Mouse (Mus musculus) stomach, embryonic 14.5 days (tissue): ENCODE results near the gene Thap11. TPM values are rescaled to one million over a fixed set of nuclear protein-coding genes. Genes with fewer than 3 reads are reported as not detected.

Experiments
- ATAC-seq: fragments of 200-750 bp; cut with Nextera tagmentation; 2 replicates; pipeline ENCODE4 v1.8.0; 2017; ENCODE audit warnings: low read depth, moderate TSS enrichment; ENCODE audit not compliant: insufficient number of reproducible peaks, insufficient read depth, low FRiP score
- H3K27ac ChIP-seq: fragments of 300-500 bp; sonication (generic); 2 replicates; pipeline ENCODE4 v1.5.1; 2014; ENCODE audit warnings: mild to moderate bottlenecking, low read length, moderate library complexity, mixed read lengths
- H3K27me3 ChIP-seq: fragments of 300-500 bp; sonication (generic); 2 replicates; pipeline ENCODE4 v1.6.1; 2014; ENCODE audit warnings: low read length, control low read depth, mixed read lengths; ENCODE audit not compliant: control insufficient read depth, insufficient read depth
- H3K36me3 ChIP-seq: fragments of 300-500 bp; sonication (generic); 2 replicates; pipeline ENCODE4 v1.6.1; 2014; ENCODE audit warnings: mild to moderate bottlenecking, control low read depth, low read length, moderate library complexity, mixed read lengths; ENCODE audit not compliant: control insufficient read depth, insufficient read depth
- H3K4me1 ChIP-seq: fragments of 300-500 bp; sonication (generic); 2 replicates; pipeline ENCODE4 v1.6.1; 2014; ENCODE audit warnings: low read length, control low read depth, mixed read lengths; ENCODE audit not compliant: control insufficient read depth, insufficient read depth
- H3K4me2 ChIP-seq: fragments of 300-500 bp; sonication (generic); replicated peaks from 2 replicates; pipeline ENCODE4 v1.6.1; 2014; ENCODE audit warnings: low read depth, low read length, control low read depth
- H3K4me3 ChIP-seq: fragments of 300-500 bp; sonication (generic); 2 replicates; pipeline ENCODE4 v1.5.1; 2014; ENCODE audit warnings: low read depth, low read length, control low read depth
- H3K9ac ChIP-seq: fragments of 300-500 bp; sonication (generic); replicated peaks from 2 replicates; pipeline ENCODE4 v1.6.1; 2014; ENCODE audit warnings: low read depth, mild to moderate bottlenecking, control low read depth, low read length, moderate library complexity, mixed read lengths
- H3K9me3 ChIP-seq: fragments of 300-500 bp; sonication (generic); 2 replicates; pipeline ENCODE4 v1.6.1; 2016; ENCODE audit warnings: low read depth, low read length, control low read depth; ENCODE audit not compliant: control insufficient read depth
- WGBS: fragments of 180-500 bp; shearing (Covaris S2); extraction: QIAGEN DNeasy Blood & Tissue Kit; methylation state at CpG from one replicate; pipeline ENCODE4 v1.1.7; 2014; 5-methylcytosine and 5-hydroxymethylcytosine counted together
- polyA plus RNA-seq: library from polyadenylated mRNA; unstranded; fragments of >200 nt; fragmentation: Nextera tagmentation; extraction: Ambion mirVana; gene quantifications from 2 replicates; pipeline ENCODE4 v1.2.1, GENCODE M21; 2014

Gene Thap11
- polyA plus RNA-seq, 1 experiment from 2014 or later, result 51.4 TPM

DNA sequence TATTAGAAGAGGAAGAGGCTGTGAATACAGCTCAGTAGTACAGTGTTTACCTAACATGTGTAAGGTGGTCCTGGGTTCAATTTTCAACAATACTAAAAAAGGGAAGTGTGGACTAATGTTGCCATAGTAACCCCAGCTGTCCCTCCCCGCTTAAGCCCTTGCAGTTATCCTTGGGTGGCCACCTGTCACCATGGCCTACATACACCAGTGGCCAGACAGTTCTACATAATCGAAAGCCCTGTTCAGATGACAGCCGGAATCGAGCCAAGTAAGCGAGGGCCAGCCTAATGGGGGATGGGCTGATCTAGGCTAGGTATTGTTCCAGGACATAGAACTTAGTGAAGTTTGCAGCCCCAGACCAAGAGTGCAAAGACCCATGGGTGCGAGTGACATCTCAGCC is 17.9 kb upstream of the Thap11 start:
- WGBS, result 85% methylated on average over 6 of the region's 6 CpGs
- H3K4me2 ChIP-seq, result no peak overlapping the region
- no peak overlapping the region for H3K4me3 ChIP-seq
- H3K27me3 ChIP-seq, result no peaks in the 10 kb centered on the region
- no peaks in the 10 kb centered on the region for H3K4me1 ChIP-seq
- ATAC-seq, result no peak
- no peak overlapping the region for H3K9ac ChIP-seq
- H3K36me3 ChIP-seq, result no peaks in the 10 kb centered on the region
- no peaks in the 10 kb centered on the region for H3K9me3 ChIP-seq
- no peak overlapping the region for H3K27ac ChIP-seq

DNA sequence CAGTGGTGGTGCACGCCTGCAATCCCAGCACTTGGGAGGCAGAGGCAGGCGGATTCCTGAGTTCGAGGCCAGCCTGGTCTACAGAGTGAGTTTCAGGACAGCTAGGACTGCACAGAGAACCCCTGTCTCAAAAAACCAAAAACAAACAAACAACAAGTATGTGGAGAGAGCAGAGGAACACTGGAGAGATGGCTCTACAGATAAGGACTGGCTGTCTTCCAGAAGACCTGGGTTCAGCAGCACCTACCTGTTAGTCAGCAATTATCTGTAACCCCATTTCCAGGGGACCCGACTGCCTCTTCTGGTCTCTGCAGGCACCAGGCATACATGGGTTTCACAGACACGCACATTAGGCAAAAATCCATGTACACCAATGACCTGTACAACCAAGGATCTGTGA is 15.7 kb upstream of the Thap11 start:
- Histone ChIP-seq H3K36me3 (peaks cover 8% of the 10 kb centered on the region), H3K9ac (no peak overlapping the region), H3K4me3 (no peak overlapping the region), H3K4me1 (no peaks in the 10 kb centered on the region), H3K27ac (no peak overlapping the region), H3K4me2 (no peak overlapping the region), H3K27me3 (no peaks in the 10 kb centered on the region), H3K9me3 (no peaks in the 10 kb centered on the region)
- 89% methylated on average over 5 of the region's 5 CpGs for WGBS
- ATAC-seq, result no peak

DNA sequence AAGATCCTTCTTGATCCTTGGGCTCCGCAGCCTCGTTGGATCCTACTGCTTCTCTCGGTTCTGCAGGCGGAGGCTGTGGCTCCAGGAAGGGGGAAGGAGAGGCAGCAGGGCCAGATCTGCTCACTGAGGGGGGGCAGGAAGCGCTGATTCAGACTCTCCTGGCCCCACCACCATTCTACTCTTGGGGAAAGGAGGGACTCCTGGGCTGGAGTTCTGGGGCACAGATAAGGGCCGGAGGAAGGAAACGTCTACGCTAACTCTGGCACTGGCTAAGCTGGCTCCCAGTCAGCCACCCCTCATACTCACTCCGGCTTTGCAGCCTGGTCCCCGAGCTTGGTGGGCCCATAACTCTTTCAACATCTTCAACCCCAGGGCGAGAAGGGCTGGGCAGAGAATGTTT is 8.3 kb upstream of the Thap11 start:
- WGBS, result 93% methylated on average over 11 of the region's 11 CpGs
- Histone ChIP-seq H3K4me1 (peaks cover 6% of the 10 kb centered on the region; the same call in 1 of the 2 replicates), H3K36me3 (peaks cover 39% of the 10 kb centered on the region), H3K9me3 (no peaks in the 10 kb centered on the region), H3K27me3 (no peaks in the 10 kb centered on the region), H3K9ac (no peak overlapping the region), H3K4me3 (no peak overlapping the region), H3K4me2 (no peak overlapping the region), H3K27ac (no peak overlapping the region)
- ATAC-seq, result no peak

DNA sequence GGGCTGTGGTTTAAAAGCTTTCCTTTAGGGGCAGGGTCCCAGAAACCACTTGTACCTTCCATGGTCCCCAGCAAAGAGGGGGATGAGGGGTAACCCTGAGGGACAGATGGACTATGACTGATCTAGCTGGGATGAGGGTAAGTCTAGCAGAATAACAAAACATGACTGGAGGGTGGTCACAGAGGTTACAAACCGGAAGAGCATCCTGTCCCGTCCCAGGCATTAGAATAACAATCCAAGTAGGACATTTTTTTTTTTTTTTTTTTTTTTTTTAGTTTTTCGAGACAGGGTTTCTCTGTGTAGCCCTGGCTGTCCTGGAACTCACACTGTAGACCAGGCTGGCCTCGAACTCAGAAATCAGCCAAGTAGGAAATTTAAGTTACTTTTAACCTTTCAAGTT is 4.9 kb upstream of the Thap11 start:
- no peak overlapping the region for H3K9ac ChIP-seq
- H3K36me3 ChIP-seq, result peaks cover 23% of the 10 kb centered on the region
- 82% methylated on average over 4 of the region's 4 CpGs for WGBS
- H3K27me3 ChIP-seq, result no peaks in the 10 kb centered on the region
- H3K4me3 ChIP-seq, result no peak overlapping the region; the same call in 1 of the 2 replicates
- no peaks in the 10 kb centered on the region for H3K9me3 ChIP-seq
- no peak overlapping the region for H3K27ac ChIP-seq
- H3K4me2 ChIP-seq, result no peak overlapping the region
- peaks cover 6% of the 10 kb centered on the region; the same call in 1 of the 2 replicates for H3K4me1 ChIP-seq
- no peak for ATAC-seq

DNA sequence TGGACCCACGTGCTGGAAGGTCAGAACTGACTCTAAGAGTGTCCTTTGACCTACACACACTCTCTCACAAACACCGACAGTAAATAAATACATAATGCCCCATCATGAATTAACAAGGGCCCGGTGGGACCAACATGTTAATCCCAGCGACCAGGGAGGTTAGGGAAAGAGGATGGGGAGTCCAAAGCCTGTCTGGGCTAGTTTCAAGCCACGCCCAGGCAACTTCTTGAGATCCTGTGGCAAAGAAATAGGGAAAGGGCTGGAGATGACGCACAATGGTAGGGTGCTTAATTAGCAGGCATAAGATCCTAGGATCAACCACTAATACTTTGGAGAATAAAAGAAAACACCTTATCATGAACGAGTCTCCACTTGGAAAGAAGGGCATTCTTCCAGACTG is 4.3 kb upstream of the Thap11 start:
- ATAC-seq, result no peak
- Histone ChIP-seq H3K27me3 (no peaks in the 10 kb centered on the region), H3K36me3 (peaks cover 23% of the 10 kb centered on the region), H3K27ac (no peak overlapping the region), H3K9ac (no peak overlapping the region), H3K4me2 (peak overlapping the region; percentile 24), H3K9me3 (no peaks in the 10 kb centered on the region), H3K4me1 (peaks cover 6% of the 10 kb centered on the region; the same call in 1 of the 2 replicates), H3K4me3 (peak overlapping the region; percentile 1; the same call in 1 of the 2 replicates)
- 72% methylated on average over 7 of the region's 7 CpGs for WGBS

DNA sequence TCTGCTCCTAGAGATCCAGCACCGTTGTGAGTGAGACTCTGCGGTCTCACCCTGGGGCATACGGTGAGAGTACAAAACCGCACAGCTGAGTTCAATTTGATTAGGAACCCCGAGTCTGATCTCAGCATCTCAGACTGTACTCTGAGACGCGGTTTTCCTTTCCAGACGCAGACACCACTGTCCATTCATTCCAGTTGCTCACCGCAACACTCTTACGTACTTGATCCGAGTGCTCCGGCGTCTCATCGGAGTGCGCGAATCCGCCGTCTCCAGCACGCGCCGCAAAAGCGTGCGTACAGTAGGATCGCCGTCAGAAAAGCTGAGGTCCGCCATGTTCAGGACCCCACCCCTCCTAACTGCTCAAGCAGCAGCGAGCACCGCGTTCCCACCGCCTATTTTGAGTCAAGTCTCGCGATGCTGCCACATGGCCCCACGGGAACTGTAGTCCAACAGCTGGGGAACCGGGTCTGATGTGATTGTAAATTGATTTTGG is 3.2 kb upstream of the Thap11 start:
- no peaks in the 10 kb centered on the region for H3K27me3 ChIP-seq
- no peaks in the 10 kb centered on the region for H3K9me3 ChIP-seq
- H3K4me3 ChIP-seq, result peak overlapping the region; percentile 53
- peaks cover 14% of the 10 kb centered on the region for H3K4me1 ChIP-seq
- H3K9ac ChIP-seq, result peak overlapping the region; percentile 43
- peak overlapping the region; percentile 68 for H3K4me2 ChIP-seq
- H3K36me3 ChIP-seq, result peaks cover 17% of the 10 kb centered on the region
- no peak overlapping the region for H3K27ac ChIP-seq
- ATAC-seq, result peak; percentile 83
- WGBS, result under 1% methylated on average over 34 of the region's 34 CpGs

DNA sequence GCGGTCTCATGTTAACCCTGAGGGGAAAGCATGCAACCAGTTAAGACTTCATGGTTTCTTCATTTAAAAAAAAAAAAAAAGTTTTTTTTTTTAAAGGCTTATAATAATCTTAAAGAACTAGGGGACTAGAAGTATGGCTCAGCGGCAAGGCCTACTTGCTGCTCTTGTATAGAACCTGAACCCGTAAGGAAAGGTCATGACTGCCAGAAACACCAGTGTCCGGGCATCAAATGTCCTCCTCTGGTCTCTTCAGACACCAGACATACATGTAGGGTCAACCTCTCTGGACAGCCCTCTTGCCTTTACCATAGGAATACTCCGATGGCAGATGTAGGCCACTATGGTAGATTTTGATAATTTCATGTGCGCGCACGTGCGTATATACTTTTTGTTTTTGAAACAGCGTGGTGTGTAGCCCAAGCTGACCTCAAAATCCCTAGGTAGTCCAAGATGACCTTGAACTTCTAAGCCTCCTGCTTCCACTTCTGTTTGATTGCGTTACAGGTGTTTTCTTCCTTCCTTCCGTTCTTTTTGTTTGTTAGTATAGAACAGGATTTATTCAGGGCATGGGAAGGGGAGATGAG is 2.7 kb upstream of the Thap11 start:
- H3K9ac ChIP-seq, result no peak overlapping the region
- H3K4me1 ChIP-seq, result peaks cover 19% of the 10 kb centered on the region
- H3K27me3 ChIP-seq, result no peaks in the 10 kb centered on the region
- H3K9me3 ChIP-seq, result no peaks in the 10 kb centered on the region
- 78% methylated on average over 12 of the region's 12 CpGs for whole genome bisulfite sequencing
- no peak overlapping the region for H3K27ac ChIP-seq
- peak overlapping the region; percentile 53; the same call in 1 of the 2 replicates for H3K4me3 ChIP-seq
- peaks cover 12% of the 10 kb centered on the region for H3K36me3 ChIP-seq
- ATAC-seq, result no peak
- H3K4me2 ChIP-seq, result no peak overlapping the region

DNA sequence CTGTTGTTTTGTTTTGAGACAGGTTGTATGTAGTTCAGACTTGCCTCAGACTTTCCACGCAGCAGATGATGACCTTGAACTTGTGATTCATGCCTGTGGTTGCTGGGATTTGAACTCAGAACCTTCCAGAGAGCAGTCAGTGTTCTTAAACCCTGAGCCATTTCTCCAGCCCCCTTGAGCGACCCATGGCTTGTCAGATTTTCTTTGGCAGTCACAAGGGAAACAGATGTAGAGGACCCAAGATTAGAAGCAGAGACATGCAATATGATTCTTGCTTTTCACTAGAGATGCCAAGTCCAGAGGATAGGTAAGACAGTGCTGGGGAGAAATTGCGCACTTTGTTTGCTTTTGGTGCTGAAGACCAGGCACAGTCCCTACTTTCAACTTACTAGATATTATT is 1.8 kb upstream of the Thap11 start, which contains the start of gene Cenpt:
TSS of gene Cenpt (minus strand) at position 101 of the 400 bp plus-strand sequence.
- H3K9me3 ChIP-seq, result no peaks in the 10 kb centered on the region
- peaks cover 7% of the 10 kb centered on the region for H3K36me3 ChIP-seq
- no peak within 1 kb of the TSS for H3K4me2 ChIP-seq
- no peak within 1 kb of the TSS for H3K9ac ChIP-seq
- H3K4me3 ChIP-seq, result no peak within 1 kb of the TSS
- H3K27me3 ChIP-seq, result no peaks in the 10 kb centered on the region
- 88% methylated on average over 3 of the region's 3 CpGs for WGBS
- peaks cover 19% of the 10 kb centered on the region for H3K4me1 ChIP-seq
- no peak within 1 kb of the TSS for H3K27ac ChIP-seq
- ATAC-seq, result no peak

DNA sequence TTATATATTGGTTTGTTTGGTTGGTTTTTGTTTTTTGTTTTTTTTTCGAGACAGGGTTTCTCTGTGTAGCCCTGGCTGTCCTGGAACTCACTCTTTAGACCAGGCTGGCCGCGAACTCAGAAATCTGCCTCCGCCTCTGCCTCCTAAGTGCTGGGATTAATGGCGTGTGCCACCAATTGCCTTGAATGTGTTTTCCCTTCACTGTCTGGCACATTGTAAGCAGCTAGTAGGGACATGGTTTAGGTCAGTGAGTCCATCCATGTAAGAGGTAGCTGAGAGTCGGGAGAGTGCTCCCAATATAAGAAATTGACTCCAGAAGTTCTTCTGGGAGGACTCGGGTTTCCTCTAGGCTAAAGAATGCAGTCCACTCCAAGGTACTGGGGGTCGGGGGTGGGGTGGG is 629 bp upstream of the Thap11 start:
- Histone ChIP-seq H3K4me1 (peaks cover 20% of the 10 kb centered on the region), H3K9me3 (no peaks in the 10 kb centered on the region), H3K27ac (no peak overlapping the region), H3K36me3 (peaks cover 4% of the 10 kb centered on the region), H3K4me2 (peak overlapping the region; percentile 29; the same call in 1 of the 2 replicates), H3K27me3 (no peaks in the 10 kb centered on the region), H3K9ac (no peak overlapping the region), H3K4me3 (peak overlapping the region; percentile 67)
- WGBS, result 28% methylated on average over 8 of the region's 8 CpGs
- ATAC-seq, result no peak
